Mouse (Mus musculus) heart, postnatal 0 days (tissue): ENCODE data around the gene Wipf2.

Experiments
- CTCF ChIP-seq: IDR thresholded peaks from 2 replicates; pipeline ENCODE4 v1.5.1; 2016; ENCODE audit warnings: antibody characterized with exemption, control low read depth, low read depth
- EP300 ChIP-seq: IDR thresholded peaks from 2 replicates; pipeline ENCODE4 v1.6.1; 2016; ENCODE audit warnings: antibody characterized with exemption, low read depth

GRCm38 (mm10) chr11:98829091-98829775 is 34.2 kb upstream of the Wipf2 start:
- TF ChIP-seq EP300 (no peak), CTCF (peak; percentile 82)
